Mouse (Mus musculus) embryonic fibroblast, embryonic 13.5 days (primary cell): Measurements from ENCODE around the gene Spata13.

Experiments used
- CTCF ChIP-seq: IDR thresholded peaks from 2 replicates; pipeline ENCODE4 v1.5.1; 2011; ENCODE audit warnings: mild to moderate bottlenecking, control low read depth, low read length, moderate library complexity, borderline replicate concordance; ENCODE audit not compliant: insufficient read depth
- POLR2A ChIP-seq: IDR thresholded peaks from 2 replicates; pipeline ENCODE4 v1.6.1; 2011; ENCODE audit warnings: low read depth, mild to moderate bottlenecking, control low read depth, low read length, moderate library complexity

DNA sequence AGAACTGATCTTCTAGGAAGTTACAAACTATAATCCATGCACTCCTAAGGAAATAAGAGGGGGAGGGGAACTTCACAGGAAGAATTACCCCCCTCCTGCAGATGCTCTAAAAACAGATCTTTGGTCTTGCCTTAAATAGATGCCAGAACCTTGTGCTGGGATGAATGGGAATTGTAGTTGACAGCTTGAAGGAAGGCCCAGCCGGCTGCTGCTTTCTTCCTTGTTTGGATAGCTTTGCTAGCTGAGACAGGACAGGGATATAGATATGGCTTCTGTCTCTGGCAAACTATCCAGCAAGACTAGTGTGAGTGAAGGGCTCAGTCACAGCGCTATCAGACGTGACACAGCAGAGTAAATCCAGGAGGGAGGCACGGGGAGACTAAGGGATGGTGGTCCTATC lies 99.9 kb downstream of the Spata13 start:
- TF ChIP-seq CTCF (no peak), POLR2A (no peak)
